Mouse (Mus musculus): ENCODE results near the gene Mapk8ip3. TPM values are rescaled to one million over a fixed set of nuclear protein-coding genes. Genes with fewer than 3 reads are reported as not detected.
"Not testable (repeated sequence)": the region's sequence is repeated elsewhere in the genome, so short reads cannot be mapped to it uniquely, and the experiment has no call there.

Gene Mapk8ip3
- 10 to 100 TPM; 66.5 to 68.5 TPM for total RNA-seq (2021)

DNA sequence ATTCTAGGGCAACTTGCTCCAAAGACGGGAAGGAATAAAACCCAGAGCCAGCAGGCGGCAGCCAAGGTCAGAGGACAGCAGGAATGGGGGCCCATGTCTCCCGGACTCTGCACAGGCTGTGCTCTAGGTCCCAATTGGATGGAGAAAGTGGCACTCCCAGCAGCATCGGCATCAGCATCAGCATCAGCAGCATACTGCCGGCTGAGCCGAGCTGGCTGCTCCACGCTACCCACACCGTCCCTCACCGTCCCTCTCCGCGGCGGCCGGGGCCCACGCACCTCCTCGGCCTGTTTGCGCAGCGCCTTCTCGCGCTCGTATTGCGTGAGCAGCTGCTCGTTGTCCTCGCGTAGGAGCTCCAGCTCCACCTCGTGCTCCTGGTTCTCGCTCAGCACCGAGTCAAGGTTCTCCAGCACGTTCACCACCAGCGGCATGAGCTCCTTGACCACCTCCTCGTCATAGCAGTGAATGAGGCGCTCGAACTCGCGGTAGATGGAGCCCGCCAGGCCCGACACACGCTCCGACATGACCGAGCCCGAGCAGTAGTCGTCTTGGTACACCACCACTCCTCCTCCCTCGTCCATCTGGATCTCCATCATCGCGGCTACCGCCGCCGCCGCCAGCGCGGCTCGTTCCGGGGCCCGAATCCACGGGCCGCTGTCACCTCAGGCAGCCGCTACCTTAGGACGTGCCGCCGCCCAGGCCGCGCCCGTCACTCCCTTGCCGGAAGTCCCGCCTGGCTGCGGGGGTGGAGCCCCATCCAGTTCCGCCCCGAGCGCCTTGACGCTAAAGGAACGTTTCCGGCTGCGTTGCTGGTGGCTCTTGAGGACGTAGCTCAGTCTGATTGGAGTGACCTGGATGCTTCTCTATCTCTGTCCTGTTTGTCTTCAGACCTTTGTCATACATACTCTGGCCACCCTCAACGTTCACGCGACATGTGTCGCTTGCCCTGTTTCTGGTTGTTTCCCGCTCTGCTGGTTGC is at the start of gene Mapk8ip3:
Mapk8ip3 (minus strand) TSS at position 719 of the 979 bp plus-strand sequence.
- peak; percentile 97 for DNase-seq

DNA sequence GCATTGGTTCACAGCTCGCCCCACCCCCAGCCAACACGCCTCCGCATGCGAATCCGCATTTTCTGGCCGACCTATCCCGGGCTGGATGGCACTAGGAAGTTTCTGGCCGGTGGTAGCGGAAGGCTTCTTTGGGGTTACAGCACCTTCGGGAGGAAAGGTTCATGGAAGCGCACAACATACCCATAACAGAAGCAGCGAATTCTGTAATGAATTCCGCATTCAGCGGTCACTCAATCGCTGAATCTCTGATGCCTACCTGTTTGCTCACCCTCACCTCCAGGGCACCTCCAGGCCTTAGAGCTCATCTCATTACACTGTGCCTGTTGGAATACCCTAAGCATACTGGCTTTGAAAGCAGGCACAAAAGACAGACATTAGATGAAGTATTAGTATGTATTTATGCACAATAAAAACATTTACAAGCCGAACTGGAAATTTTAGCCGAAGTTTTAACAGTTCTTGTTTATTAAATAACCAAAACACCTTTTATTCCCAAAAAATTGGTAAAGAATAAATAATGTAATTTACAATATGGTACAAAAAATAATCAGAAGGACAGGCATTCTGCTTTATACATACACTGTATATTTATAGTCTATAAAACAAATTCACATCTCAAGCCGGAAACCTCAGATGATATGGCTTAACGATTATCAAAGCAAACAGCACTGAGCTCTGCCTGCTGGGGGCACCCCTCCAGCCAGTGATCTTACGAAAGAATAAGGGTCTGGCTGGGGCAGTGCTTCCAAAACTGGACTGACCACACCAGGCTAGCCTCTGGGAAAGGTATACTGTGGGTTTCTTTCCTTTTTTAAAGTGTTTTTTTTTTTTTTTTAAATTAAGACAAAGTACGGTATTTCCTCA is 24.3 kb upstream of the Mapk8ip3 start:
- DNase-seq: no peak

DNA sequence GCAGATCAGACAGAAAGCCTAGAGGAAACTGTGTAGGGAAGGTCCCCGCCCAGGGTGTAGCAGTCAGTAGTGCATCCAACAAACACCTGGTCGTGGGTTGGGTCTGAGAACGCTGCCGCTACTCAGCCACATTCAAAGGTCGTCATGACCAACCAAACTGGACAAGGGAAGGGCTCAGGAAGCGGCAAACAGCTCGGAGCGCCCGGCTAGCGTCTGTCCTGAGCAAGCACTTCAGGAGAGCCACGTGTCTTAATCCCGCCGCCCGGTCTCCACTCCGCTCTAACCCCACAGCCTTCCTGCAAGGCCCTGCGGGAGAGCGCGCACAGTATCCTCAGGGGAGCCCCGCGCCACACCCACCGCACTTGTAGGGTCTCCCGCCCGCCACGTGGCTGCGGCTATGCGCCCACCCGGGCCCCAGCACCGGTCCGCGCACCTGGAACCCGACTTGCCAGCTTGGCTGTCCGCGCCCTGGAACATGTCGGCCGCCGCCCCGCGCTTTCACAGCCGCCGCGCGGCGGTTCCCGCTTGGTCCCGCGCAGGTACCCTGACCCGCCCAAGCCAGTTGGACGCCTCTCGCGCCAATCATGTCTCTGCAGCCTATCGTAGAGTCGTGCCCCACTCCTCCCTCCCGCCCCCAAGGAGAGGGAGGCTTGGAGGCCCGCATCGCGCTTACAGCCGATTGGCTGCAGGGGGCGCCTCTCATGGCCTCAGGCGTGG is 23.5 kb upstream of the Mapk8ip3 start, which contains the start of gene Jpt2:
Jpt2 (minus strand) TSS at position 555 of the 717 bp plus-strand sequence.
- peak; percentile 99 for DNase-seq

DNA sequence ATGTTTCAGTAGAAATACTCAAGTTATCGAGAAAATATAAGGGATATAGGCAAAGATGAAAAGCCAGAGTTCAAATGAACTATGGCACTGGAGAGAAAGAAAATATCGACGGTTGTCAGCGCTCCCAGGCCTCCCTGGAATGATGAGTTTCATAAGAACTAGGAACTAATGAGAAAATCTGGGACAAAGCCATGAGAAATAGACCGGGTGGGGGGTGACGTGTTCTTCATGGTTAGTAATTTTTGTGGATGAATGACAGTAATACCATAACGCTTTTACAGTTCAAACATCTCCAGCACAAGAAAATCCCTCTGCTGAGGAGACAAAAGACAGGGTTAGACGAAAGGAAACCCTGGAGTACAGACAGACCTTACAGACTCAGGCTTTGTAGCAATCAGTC is 22.6 kb upstream of the Mapk8ip3 start:
- DNase-seq: no peak

DNA sequence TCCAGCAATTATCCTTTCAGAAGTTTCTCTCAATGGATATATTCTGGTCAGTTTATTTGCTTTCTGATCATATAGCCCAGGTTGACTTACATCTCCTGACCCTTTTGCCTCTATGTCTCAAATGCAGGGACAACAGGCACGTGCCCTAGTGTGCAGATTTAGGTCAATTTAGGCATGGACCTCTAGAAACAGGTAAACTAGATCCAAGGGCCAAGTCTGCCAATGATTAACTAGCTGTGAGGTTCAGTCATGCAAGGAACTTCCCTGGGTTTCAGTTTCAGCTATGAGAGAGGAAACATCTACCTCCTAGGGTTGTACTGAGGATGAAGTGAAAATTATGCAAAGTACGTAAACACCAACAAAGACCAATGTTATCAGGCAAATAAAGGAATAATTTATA is 16.5 kb upstream of the Mapk8ip3 start:
- DNase-seq: no peak

DNA sequence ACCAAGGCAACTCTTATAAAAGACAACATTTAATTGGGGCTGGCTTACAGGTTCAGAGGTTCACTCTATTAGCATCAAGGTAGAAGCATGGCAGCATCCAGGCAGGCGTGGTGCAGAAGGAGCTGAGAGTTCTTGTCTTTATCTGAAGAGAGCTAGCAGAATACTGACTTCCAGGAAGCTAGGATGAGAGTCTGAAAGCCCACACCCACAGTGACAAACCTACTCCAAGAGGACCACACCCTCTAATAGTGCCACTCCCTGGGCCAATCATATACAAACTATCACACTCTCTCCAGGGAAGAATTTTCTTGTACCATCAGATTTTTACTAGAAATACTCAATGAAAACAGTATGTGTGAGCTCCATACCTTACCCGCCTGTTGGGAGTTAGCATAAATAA is 13.9 kb upstream of the Mapk8ip3 start:
- no peak for DNase-seq

DNA sequence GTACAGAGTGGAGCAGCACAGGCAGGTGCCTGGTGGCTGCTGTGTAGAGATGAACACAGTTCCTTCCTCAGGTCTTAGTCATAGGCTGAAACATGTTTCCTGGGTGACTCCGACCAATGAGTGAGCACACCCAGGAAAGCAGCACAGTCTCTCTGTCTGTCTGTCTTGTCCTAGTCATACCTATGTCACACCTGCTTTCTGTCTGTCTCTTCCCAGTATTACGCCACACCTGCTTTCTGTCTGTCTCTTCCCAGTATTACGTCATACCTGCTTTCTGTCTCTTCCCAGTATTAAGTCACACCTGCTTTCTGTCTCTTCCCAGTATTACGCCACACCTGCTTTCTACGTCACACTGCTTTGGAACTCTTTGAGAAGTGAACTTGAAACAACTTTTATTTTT is 11.4 kb upstream of the Mapk8ip3 start:
- no peak for DNase-seq

DNA sequence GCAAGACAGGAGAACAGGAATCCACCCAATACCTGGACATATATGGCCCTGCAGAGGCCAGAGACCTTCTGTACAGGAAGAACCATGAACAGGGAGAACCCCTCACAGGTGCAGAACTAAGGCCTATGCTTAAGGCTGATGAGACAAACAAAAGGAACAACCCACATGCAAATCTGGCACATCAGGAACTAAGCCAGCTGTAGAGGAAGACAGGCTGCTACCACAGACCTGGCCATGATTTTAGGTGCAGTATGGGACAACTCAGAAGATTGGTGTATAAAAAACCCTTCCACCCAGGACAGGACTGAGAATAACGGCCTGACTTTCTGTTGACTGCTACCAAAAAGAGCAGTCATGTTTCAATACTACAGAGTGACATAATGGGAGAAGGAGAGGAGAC is 6.8 kb upstream of the Mapk8ip3 start:
- not testable (repeated sequence) for DNase-seq

DNA sequence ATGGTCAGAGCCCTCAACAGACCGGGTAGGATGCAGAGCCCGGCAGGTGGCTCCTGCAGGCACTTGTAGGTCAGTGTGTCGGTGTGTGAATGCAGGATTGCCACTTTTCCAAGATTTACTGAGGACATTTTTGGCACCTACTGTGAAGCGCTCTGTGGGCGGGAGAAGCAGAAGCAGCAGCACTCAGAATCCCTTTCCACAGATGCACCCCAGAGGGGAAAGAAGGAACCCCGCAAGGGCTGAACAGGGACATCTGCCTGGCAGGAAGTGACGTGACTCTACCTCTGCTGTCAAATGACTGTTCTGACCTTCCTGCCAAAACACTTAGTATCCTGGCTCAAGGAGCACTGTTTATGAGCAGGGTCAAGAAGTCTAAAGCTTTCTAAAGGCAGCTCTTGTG is 6.3 kb upstream of the Mapk8ip3 start:
- DNase-seq: no peak

DNA sequence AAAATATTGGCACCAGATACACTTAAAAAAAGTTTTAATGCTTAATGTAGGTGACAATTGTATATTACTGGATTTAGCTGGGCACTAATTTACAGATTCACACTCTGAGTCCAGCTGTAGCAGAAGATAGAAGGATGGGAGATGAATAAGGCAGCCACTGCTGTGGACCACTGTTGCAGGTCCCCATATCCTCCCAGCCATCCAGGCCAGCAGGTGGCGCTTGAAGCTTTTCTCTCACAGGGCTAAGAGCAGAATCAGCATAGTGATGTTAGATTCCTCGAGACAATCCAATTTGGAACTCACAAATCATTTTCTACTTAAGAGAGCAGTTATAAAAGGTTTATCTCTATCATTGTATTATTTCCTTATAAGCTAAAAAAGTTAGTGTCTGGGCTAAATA is 5.7 kb upstream of the Mapk8ip3 start:
- DNase-seq: peak; percentile 61

DNA sequence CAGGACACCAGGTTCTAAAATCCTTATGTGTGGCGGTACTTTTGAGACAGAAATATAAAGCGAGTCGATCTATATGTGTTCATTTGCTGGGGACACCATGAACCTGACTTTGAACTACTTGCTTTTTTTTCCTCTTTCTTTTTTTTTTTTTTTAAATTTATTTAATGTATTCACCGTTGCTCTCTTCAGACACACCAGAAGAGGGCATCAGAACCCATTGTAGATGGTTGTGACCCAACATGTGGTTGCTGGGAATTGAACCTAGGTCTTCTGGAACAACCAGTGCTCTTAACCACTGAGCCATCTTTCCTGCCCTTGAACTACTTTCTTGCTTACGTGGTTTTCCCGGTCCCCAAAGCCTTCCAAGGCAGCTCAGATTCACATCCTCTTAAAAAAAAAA is 489 bp upstream of the Mapk8ip3 start:
- DNase-seq: no peak

DNA sequence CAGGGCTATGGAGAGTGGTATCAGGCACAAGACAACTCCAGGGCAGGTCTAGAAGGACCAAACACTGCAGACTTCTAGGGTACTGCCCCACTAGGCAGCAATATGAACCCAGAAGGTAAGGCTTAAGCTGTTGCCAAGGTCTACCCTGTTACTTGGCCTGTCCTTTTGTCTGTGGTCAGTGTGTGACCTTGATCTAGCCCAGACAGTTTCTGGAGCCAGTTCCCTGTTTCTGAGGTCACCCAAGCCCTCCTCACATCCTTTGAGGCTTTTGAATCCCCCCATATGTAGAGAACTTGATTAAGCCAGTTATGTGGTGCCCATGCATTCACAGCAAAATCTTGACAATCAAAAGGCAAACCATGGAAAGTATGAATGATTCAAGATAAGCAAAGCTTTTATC is 1.1 kb downstream of the Mapk8ip3 start:
- DNase-seq: no peak

DNA sequence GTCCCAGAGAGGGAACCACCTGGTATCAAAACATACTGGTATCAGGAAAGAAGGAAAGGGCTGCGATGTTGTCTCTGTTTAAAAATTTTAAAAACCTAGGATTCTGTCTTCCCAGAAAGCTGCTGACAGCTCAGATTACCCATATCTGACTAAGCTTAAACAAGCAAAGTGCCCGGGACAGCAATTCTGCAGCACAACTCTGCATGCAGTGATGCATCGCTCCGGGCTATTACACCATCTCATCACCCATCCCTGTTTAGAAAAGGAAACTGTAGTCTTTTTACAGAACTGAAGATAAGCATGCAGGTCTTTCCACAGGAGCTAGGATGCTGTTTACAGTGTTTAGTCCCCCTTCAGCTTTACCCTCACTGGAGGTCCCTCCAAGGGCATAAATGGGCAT is 1.9 kb downstream of the Mapk8ip3 start:
- no peak for DNase-seq

DNA sequence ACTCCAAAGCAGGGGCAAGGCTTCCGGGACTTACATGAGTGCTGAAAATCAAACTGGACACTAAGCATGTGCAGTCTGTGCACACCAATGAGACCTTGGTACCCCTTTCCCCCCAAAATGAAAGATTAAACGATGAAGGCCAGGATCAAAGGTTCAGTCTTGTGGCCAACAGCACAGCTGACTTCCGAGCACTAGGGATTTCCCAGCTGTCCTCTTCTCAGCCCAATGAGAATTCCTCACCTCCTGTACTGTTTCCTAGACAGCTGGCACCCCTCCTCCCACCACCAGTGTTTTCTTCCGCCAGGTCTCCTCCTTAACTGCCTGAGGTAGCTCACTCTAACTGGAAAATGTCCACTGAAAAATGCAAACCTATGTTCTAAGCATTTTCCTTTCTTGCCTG is 3.6 kb downstream of the Mapk8ip3 start:
- no peak for DNase-seq

DNA sequence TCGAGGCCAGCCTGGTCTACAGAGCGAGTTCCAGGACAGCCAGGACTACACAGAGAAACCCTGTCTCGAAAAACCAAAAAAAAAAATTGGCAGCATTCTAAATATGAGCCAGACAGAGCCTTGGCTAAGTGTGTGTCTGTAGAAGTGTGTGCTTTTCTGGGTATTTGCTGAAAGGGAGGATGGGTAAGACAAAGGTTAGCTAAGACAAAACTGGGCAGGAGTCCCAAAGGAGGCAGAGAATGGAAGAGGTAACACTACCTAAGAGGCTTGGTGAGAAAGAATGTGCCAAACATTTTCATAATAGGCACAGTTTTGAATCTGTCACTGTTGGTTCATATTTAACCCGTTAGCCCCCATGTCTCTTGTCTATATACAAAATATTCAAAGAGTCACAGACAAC is 4.3 kb downstream of the Mapk8ip3 start:
- no peak for DNase-seq

DNA sequence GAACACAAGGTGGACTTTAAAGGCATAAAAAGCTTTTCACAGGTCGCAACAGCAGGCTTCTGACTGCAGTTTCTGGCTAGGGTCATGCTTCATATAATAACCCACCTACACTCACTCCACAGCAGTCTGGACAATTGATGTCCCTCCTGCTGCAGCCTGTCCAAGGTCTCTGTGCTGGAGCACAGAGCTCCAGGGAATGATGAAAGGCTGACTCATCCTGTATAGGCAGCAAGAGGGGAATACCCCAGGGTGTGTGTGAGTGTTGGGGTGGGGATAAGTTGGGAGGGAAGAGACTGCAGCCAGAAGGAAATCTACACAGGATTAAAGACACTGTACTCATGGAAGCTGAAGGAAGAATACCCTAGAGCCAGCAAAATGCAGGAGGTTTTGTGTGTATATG is 7.3 kb downstream of the Mapk8ip3 start:
- DNase-seq: no peak

DNA sequence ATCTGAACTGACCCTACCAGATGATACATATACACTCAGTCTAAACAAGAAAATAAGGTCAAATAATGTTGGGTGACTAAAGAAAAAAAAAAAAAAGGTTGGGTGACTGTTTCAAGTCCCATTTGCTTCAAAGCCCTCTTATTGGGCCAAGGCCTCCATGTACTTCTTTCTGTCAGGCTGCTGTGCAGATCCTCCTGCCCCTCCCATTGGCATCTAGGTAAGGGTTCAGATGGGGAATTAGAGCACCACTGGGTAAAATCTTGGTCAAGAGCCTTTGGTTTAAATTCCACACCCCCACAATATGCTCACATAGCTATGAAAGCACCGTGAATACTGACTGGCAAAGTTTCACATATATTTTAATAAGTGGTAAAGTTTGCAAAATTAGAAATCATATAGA is 13.5 kb downstream of the Mapk8ip3 start:
- DNase-seq: no peak

DNA sequence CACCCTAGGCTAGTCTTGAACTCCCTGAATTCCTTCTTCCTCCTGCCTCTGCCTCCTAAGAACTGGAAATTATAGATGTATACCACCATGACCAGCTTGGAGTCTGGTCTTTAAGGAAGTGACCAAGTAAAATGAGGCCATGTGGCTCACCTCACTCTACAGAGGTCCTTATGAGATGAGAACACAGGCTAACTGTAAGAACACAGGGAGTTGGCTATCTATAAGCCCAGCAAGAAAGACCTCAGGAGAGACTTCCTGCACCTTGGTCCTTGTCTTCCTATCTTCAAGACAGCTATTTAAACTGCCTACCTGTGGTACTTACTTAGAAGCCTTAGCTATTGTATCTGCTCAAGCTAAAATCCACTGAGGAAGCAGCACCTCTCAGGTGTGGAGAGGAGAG is 22.8 kb downstream of the Mapk8ip3 start:
- no peak for DNase-seq

DNA sequence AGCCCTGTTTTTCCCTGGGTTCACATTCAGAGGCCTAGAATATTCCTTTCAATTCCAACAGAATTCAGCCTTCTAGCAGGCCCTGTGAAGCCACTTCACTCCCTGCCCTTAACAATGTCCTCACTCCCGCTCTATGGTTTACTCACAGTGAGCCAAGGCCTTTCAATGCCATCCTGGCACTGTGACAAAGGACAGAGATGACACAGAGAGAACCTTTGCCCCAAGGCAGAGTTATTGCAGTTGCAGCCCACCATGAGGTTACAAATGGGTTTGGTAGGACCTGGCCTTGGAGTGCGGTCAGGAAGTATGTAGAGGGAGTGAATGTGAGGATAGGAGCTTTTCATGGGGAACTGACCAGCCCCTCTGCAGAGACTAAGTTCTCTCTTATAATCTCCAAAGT is 29.2 kb downstream of the Mapk8ip3 start:
- no peak for DNase-seq

DNA sequence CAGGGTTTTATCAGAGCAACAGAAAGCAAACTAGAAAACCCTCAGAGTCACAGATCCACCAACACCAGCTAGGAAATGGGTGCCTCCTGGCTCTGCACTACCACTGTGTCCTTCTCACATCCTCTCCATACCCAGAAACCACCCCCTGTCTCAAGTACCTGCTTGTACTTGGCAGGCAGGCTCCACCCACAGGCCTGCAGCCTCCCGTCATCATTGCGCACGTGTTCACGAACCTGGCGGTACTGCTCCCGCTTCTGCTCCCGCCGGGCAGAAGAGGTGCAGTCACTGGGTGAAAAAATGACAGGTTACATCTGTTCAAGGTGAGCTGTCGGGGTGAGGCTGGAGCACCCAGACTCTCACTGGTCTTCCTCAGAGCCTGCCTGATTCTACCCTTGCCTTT is 33.0 kb downstream of the Mapk8ip3 start:
- no peak for DNase-seq

DNA sequence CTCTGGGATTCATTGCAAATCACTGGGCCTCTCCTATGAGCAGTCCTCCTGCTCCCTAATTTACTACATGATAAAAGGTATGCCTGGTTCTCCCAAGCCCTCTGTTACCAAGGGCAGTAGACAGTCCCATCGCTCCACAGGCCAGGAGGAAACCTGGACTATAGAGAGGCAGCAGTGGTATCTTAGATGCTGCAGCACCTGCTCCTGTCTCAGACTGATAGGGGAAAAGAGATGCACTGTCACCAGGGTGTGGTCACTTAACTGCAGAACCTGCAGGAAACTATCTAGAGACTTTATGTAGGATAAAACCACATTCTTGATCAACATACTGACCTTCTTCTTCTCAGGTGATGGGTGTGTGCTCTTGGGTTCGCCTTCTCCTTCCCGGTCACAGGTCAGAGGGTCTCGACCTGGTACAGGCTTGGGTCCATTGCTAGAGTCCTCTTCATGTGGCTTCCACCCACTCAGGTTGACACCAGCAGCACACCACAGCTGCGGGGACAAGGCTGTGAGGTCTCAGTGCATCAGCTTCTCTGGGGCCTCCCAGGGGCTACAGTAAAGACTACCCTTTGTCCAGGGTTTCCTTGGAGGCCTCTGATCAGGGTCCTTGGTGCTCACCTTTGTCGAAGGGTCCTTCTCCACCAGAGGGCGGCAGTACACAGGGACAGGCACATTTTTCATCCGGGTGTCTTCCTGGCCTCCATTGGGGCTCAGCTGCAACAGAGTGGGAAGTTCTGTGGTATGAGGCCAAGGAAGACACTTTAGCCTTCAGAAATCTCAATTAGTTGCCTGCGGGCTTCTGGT is 33.9 kb downstream of the Mapk8ip3 start:
- DNase-seq: peak; percentile 57

DNA sequence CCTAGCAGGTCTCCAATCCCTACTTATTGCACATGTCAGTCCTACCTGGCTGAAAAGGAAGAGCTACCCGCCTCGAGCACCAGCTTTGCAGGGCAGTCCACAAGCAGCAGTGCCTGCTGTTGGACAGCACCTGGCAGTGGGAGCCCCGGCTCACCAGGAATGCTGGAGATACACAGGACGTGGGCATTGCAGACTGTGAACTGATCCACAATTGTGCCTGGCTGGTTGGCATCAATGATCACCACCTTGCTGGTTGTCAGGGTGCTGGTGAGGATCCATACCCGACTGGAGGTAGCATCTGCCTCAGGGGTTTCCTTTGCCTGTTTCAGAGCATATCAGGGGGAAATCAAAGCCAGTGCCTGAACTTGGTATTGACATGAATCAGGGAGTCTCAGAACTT is 34.7 kb downstream of the Mapk8ip3 start:
- DNase-seq: no peak

Measured in heart, postnatal 4 days (tissue).